Mouse (Mus musculus) midbrain, embryonic 13.5 days (tissue): Measurements from ENCODE around the gene Ublcp1. TPM values are rescaled to one million over a fixed set of nuclear protein-coding genes. Genes with fewer than 3 reads are reported as not detected.

Experiments
- ATAC-seq: fragments of 200-750 bp; cut with Nextera tagmentation; 2 replicates; pipeline ENCODE4 v1.8.0; 2017; ENCODE audit warnings: mild to moderate bottlenecking, moderate TSS enrichment, moderate library complexity
- H3K27ac ChIP-seq: fragments of 300-500 bp; sonication (generic); 2 replicates; pipeline ENCODE4 v1.5.1; 2015; ENCODE audit warnings: inconsistent platforms, mild to moderate bottlenecking, moderate library complexity
- H3K27me3 ChIP-seq: fragments of 300-500 bp; sonication (generic); 2 replicates; pipeline ENCODE4 v1.6.1; 2015; ENCODE audit warnings: mild to moderate bottlenecking, inconsistent platforms
- H3K36me3 ChIP-seq: fragments of 300-500 bp; sonication (generic); 2 replicates; pipeline ENCODE4 v1.6.1; 2015; ENCODE audit warnings: mild to moderate bottlenecking, inconsistent platforms
- H3K4me1 ChIP-seq: fragments of 300-500 bp; sonication (generic); replicated peaks from 2 replicates; pipeline ENCODE4 v1.6.1; 2015; ENCODE audit warnings: inconsistent platforms
- H3K4me2 ChIP-seq: fragments of 300-500 bp; sonication (generic); replicated peaks from 2 replicates; pipeline ENCODE4 v1.6.1; 2015; ENCODE audit warnings: moderate library complexity, mild to moderate bottlenecking, inconsistent platforms
- H3K4me3 ChIP-seq: fragments of 300-500 bp; sonication (generic); replicated peaks from 2 replicates; pipeline ENCODE4 v1.5.1; 2015; ENCODE audit warnings: mild to moderate bottlenecking, inconsistent platforms
- H3K9ac ChIP-seq: fragments of 300-500 bp; sonication (generic); replicated peaks from 2 replicates; pipeline ENCODE4 v1.6.1; 2015; ENCODE audit warnings: mild to moderate bottlenecking, inconsistent platforms
- H3K9me3 ChIP-seq: fragments of 300-500 bp; sonication (generic); 2 replicates; pipeline ENCODE4 v1.6.1; 2016; ENCODE audit warnings: mild to moderate bottlenecking, inconsistent platforms
- WGBS: fragments of 180-500 bp; shearing (Covaris S2); methylation state at CpG from one replicate; pipeline ENCODE4 v1.1.7; 2015; 5-methylcytosine and 5-hydroxymethylcytosine counted together
- microRNA-seq: library from miRNA; unstranded; fragments of <30 nt; microRNA quantifications from one replicate; pipeline ENCODE4, GENCODE M21; 2016
- polyA plus RNA-seq: library from polyadenylated mRNA; unstranded; fragments of >200 nt; fragmentation: Nextera tagmentation; extraction: Ambion mirVana; gene quantifications from 2 replicates; pipeline ENCODE4 v1.2.1, GENCODE M21; 2015

Gene Ublcp1
- polyA plus RNA-seq, 1 experiment from 2014 or later, result 69.6 TPM

DNA sequence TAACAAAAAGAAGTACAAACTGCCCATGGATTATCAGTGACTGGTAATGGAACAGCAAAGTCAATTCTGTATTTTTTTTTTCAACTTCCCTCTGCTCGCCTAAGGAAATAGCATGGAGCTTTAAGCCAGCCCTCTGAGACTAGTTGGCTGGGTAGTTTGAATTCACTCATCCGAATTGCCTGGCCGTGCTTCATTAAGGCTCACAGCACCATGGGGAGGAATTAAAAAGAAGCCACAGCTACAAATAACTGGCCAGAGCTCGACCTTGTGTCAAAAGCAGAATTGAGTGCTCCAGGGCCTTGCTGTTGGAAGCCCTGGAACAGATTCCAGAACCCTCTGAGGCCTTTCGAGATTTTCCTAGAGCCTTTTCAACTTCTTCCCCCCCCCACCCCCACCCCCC is 61.7 kb downstream of the Ublcp1 start:
- Histone ChIP-seq H3K4me2 (no peak overlapping the region), H3K4me3 (no peak overlapping the region), H3K4me1 (peaks cover 14% of the 10 kb centered on the region), H3K36me3 (no peaks in the 10 kb centered on the region), H3K9ac (no peak overlapping the region), H3K9me3 (no peaks in the 10 kb centered on the region), H3K27ac (no peak overlapping the region), H3K27me3 (peaks cover 15% of the 10 kb centered on the region; the same call in 1 of the 2 replicates)
- WGBS, result 22% methylated on average over 5 of the region's 5 CpGs
- ATAC-seq, result no peak

DNA sequence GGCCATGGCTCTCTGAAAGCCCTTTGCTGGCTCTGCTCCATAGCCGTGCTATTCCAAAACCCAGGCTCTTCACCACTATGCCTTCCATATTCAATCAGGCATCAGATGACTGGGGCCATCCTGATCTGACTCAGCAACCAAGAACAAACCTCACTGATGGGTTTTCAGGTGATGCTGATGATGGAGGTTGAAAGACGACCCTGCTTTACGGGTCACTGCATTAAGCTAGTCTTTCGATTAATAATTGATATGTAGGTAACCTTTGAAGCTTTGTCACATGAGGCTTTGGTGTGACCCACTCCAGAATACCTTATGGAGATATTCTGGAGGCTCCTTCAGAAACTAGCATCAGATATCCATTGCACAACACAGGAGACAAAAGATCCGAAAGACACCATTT is 63.8 kb downstream of the Ublcp1 start:
- Histone ChIP-seq H3K4me1 (peaks cover 19% of the 10 kb centered on the region), H3K36me3 (no peaks in the 10 kb centered on the region), H3K27me3 (peaks cover 15% of the 10 kb centered on the region; the same call in 1 of the 2 replicates), H3K4me2 (no peak overlapping the region), H3K4me3 (no peak overlapping the region), H3K9me3 (no peaks in the 10 kb centered on the region), H3K9ac (no peak overlapping the region), H3K27ac (no peak overlapping the region)
- ATAC-seq, result no peak; the same call in 1 of the 2 replicates
- WGBS, result 59% methylated on average over 5 of the region's 5 CpGs

DNA sequence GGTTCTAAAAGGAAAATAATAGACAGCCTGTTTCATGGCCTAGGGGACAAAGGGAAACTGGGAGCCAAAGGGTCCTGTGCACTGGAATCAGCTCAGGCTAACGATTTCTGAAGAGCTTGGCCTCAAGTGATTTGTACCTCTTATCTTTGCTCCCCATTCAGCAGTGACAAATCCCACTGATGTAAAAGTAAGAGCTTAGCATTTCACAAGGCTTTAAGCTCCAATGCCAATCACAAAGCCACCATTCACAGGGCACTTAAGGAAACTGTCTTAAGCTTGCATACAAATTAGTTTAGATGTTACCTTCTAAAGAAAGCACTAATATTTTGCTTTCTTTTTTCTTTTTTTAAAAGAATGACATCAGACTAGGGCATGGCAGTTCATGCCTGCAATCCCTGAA is 64.3 kb downstream of the Ublcp1 start:
- Histone ChIP-seq H3K4me1 (peaks cover 19% of the 10 kb centered on the region), H3K36me3 (no peaks in the 10 kb centered on the region), H3K27ac (no peak overlapping the region), H3K4me3 (no peak overlapping the region), H3K9me3 (no peaks in the 10 kb centered on the region), H3K9ac (no peak overlapping the region), H3K4me2 (no peak overlapping the region), H3K27me3 (peaks cover 13% of the 10 kb centered on the region; the same call in 1 of the 2 replicates)
- ATAC-seq, result peak; percentile 37; the same call in 1 of the 2 replicates
- WGBS, result 10% methylated on average over 1 of the region's 1 CpGs

DNA sequence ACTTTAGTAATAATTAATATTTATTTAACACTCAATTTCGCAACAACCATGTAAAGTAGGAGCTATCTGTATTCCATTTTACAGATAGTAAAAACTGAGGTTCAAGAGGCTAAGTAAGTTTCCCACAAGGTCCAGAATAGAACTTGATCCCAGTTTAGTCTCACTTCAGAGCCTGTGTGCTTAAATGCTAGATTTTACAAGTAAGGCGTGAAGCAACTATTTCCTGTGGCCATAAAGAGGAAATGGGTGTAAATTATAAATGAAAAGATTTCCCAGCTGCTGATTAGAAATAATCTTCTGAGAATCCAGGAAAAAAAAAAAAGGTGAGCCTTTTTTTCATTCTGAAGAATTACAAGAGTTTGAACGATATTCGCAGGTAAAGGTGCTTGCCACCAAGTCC is 65.2 kb downstream of the Ublcp1 start:
- H3K4me1 ChIP-seq, result peaks cover 19% of the 10 kb centered on the region
- H3K9me3 ChIP-seq, result no peaks in the 10 kb centered on the region
- no peak overlapping the region for H3K27ac ChIP-seq
- H3K36me3 ChIP-seq, result no peaks in the 10 kb centered on the region
- peaks cover 11% of the 10 kb centered on the region for H3K27me3 ChIP-seq
- no peak overlapping the region for H3K4me3 ChIP-seq
- ATAC-seq, result no peak
- no peak overlapping the region for H3K9ac ChIP-seq
- 95% methylated on average over 4 of the region's 4 CpGs for WGBS
- H3K4me2 ChIP-seq, result no peak overlapping the region

Small RNAs within 50 kb of the gene (microRNA-seq; reads per million reads assigned to microRNA genes)
- gene Gm22121, result not detected

Other genes starting within 250 kb of the Ublcp1 start
- 0.10 TPM in 1 of 2 replicates, not detected in the other for gene Il12b, start 70.4 kb downstream of the Ublcp1 start, polyA plus RNA-seq
- gene Rnf145, start 48.5 kb upstream of the Ublcp1 start, polyA plus RNA-seq, result 114 and 127 TPM in 2 replicates
- gene Ebf1, start 146.8 kb upstream of the Ublcp1 start, polyA plus RNA-seq, result 93.8 and 94.0 TPM in 2 replicates